Mouse (Mus musculus) forelimb bud, embryonic 11.5 days (tissue): ENCODE data around the gene Stk16.
"Not testable (repeated sequence)": the region's sequence is repeated elsewhere in the genome, so short reads cannot be mapped to it uniquely, and the experiment has no call there.

ENCODE experiments used
- DNase-seq: peaks from one replicate; pipeline ENCODE4 v3.0.0-alpha.2; 2012; ENCODE audit warnings: low read depth, low spot score

Stk16 gene

DNA sequence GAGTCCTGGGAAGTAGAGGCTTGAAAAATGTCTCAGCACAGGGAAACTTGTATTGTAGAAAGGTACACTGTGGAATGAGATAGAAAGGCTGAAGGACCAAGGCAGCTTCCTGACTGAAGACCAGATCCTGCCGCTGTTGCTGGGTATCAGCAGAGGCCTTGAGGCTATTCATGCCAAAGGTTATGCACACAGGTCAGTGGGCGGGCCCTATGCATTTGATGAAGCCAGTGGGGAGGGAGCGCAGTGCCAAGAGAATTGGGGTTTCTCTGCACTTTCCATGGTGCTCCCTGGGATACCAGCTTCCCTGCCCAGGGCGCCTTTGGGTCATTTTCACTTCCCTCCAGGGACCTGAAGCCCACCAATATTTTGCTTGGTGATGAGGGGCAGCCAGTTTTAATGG is 1.9 kb downstream of the Stk16 start:
- no peak for DNase-seq

GRCm38 (mm10) chr1:75213096-75213495 is 2.5 kb downstream of the Stk16 start:
- no peak for DNase-seq

DNA sequence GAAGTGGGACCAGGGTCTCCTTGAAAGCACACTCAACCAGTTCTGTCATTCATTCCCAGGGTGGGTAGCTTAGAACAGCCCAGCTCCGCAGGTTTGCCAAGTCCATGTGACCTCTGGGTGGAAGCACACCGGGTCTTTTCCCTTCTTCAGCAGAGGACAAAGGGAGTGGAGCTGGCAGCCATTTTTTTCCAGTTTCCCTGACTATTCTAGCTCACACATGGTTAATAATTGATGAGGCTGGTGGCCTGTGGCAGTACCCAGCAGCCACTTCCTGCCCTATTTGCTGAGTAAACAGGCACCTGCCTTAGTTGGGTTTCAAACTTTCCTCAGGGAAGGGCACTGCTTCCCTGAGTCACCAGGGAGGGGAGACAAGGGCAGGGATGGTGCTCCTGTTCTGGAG is 3.8 kb downstream of the Stk16 start:
- no peak for DNase-seq

- DNase-seq, result no peak
Observed at GRCm38 (mm10) chr1:75214886-75215285, 4.2 kb downstream of the Stk16 start.

GRCm38 (mm10) chr1:75215785-75216184 is 5.1 kb downstream of the Stk16 start:
- DNase-seq, result no peak

DNA sequence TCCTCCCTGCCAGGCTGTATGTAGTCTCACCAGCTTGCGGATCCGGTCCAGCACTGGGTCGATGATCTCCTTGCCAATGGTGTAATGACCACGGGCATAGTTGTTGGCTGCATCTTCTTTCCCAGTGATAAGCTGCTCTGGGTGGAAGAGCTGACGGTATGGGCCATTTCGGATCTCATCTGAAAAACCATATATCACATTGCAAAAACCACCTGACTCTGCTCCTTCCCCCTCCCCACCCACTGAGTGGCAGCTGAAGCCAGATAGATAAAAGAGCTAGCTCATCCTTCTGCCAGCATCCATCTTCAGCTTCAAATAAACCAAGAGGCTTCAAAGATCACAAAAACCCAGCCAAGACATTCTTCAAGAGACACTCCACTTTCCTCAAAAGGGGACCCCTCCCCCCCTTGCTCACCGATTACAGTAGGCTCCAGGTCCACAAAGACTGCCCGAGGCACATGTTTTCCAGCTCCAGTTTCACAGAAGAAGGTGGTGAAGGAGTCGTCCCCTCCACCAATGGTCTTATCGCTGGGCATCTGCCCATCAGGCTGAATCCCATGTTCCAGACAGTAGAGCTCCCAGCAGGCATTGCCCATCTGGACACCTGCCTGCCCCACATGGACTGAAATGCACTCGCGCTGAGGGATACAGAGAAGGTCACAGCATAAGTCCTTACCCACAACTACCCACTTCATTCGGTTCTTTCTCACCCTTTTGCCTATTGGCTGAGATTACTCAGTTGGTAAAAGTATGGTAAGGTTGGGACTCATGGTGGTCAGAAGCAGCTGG is 6.4 kb downstream of the Stk16 start:
- DNase-seq, result no peak

GRCm38 (mm10) chr1:75217893-75218226 is 7.2 kb downstream of the Stk16 start:
- DNase-seq, result no peak

DNA sequence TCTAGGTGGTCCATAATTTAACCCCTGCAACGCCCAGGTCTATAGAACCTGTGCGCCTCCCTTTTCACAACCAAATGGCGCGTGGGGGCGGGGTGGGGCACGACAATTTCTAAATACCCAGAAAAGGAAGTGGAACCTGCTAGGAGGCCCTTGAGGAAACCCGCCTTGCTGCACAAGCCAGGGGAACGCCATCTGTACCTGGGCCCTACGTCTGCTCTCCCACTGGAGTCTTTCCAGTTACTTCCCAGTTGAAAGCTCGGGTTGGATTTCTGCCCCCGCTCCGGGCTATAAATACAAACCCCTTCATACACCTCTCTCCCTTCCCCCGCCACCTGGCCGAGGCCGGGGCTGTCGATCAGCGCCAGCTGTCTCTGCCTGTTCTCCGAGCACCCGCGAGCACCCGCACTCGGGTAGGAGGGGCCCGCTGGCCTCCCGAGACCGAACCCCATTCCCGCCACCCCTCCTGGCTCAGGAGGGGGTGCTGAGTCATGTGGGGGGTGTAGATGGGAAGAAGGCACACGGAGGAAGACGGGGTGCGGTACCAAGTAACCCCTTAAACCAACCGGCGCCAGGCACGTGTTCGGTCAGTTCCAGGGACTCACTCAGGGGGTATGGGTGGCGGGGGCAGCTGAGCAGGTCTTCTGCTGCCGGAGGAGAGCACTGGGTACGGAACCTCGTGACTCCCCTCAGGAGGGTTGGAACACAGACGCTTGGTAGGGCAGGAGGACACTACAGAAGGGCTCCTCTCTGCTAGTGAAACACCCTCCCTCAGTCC is 7.8 kb downstream of the Stk16 start:
- DNase-seq, result no peak

DNA sequence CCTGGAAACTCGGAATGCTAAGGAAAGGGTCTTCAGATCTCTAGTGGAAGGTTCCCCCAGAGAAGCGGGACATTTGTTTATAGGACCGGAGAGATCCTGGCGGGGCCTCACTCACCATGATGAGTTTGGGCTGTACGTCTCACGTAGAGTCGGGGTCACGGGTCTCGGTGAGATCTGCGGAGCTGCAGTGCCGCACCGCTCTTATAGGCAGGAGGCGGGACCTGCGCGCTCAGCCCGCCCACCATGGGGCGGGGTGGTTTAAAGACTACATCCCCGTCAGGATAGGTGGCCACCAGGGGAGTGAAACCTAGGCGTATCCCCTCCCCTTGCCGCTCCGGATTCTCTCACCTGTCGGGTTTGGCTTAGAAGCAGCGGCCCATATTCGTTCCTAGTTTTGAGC is 8.4 kb downstream of the Stk16 start:
- peak; percentile 78 for DNase-seq

DNA sequence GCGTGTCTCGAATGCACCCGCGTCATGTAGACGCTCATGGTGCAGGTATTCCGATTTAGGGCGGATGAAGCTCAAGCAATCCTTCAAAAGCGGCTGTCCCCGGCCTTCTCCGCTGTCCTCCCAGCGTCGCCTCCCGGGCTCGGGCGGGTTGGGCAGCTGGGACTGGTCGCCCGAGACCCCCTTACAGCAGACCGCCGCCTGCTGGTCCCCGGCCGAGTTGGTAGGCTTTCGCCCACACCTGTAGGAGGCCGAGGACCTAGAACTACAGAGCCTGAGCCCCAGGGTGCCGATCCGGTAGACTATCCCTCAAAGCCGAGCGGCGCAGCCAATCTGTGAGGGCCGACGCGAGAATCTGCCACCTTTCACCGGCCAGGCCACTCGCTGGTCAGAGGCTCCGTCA is 8.9 kb downstream of the Stk16 start, which contains the start of gene Tuba4a:
Tuba4a (minus strand) TSS at position 335 of the 400 bp plus-strand sequence.
- no peak for DNase-seq

DNA sequence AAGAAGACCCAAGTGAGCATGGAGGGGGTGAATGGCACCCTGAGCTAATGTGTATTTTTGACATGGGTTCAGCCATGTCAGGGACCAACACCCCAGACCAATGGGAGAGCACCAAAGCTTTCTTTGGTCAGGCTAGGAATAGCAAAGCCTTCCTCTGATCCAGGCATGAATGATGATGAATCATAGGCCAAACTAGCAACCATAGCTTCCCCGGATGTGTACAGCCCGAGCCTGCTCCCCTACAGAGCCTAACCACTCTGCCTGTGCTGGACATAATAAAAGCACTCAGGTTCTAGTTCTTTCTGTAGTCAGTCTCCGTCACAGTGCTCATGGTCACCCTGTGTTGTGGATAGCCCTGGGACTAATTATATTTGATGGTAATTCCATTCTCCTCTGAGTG is 10.9 kb downstream of the Stk16 start:
- no peak for DNase-seq

DNA sequence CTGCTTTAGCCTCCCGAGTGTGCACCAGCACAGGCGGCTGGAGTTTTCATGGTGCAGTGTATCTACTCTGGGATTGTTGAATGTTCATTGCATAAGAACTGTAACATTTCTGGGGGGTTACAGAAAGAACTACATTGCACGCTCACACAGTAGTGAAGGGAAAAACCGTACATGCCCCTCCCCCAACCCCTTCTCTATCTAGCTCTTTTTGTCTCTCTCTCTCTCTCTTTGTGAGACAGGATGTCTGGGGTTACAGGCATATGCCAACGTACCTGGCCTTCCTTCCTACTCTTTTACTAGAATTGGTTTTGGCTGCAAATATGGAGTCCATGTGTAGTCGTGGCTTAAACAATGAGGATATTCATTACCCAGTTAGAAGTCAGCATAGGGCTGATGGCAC is 12.3 kb downstream of the Stk16 start:
- no peak for DNase-seq

GRCm38 (mm10) chr1:75223532-75223931 is 12.9 kb downstream of the Stk16 start:
- no peak for DNase-seq

- DNase-seq, result no peak
Observed at GRCm38 (mm10) chr1:75225473-75225872, 14.8 kb downstream of the Stk16 start.

DNA sequence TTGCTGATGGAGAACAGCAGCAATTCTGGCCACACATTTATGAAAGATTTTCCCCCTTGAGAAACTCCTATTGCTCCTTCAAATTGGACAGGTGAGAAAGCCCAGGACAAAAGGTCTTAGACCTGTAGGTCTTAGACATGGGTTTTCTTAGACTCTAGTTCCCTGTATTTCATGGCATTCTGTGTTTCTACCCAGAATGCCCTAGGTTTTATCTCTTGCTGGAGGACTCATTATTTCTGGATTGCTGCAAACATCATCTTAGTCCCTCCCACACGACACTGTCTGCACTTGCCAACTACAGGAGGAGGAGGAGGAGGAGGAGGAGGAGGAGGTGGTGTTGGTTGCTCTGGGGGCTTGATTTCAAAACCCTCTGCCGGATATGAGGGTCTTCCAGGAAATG is 15.5 kb downstream of the Stk16 start:
- no peak for DNase-seq

- no peak for DNase-seq
Observed at GRCm38 (mm10) chr1:75227653-75228052, 17.0 kb downstream of the Stk16 start.

- DNase-seq, result no peak
Observed at GRCm38 (mm10) chr1:75229158-75229557, 18.5 kb downstream of the Stk16 start.

GRCm38 (mm10) chr1:75230335-75230994 is 19.8 kb downstream of the Stk16 start:
- no peak for DNase-seq

DNA sequence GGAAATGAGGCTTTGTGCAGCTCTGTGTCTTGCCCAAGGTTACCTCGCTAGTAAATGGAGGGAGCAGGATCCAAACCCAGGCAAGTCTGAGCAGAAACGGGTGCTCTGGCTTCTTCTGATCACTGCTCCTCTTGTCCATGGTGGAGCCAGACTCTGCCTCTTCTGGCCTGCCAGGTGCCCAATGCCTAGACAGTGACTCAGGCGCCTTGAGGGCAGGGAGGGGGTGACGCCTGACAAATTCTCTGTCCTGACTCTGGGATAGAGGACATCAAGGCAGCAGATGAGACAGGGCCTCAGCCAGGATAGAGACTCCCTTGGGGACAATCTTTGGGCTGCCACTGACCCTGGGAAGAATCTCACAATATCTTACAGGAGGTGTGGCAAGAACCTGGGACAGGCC is 20.6 kb downstream of the Stk16 start:
- DNase-seq, result no peak

GRCm38 (mm10) chr1:75231664-75232152 is 21.1 kb downstream of the Stk16 start, which contains the start of gene A630095N17Rik:
Gene A630095N17Rik, minus strand, starts transcription at chr1:75232102.
- no peak for DNase-seq

GRCm38 (mm10) chr1:75232489-75232888 is 21.9 kb downstream of the Stk16 start:
- not testable (repeated sequence) for DNase-seq

DNA sequence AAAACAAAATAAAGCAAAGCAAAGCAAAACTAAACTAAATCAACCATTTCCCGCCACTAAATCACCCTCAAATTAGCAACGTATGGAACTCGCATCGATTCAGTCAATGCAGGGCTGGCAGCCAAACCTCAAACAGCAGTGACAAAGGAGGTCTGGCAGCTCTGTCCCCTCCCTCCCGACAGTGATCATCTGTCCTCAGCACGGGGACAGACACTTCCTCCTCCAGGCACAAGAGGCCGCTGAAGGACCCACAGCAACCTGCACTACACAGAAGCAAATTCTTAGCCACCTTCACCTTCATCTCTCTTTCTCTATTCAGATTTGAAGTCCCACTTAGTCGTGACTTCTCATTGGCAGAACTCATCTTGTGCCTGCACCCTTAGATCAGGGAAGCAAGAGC is 24.0 kb downstream of the Stk16 start:
- DNase-seq, result peak; percentile 38
